9 mouse cellular contexts compared by ENCODE assay signal in genomic region chr6:136165443-136166077, GRCm38 (mm10). TPM values are rescaled to one million over a fixed set of nuclear protein-coding genes. Genes with fewer than 3 reads are reported as not detected.
DNase-seq lines count a peak whose midpoint lies in the region; ATAC-seq and TF ChIP-seq lines count a peak whose summit lies in the region.
"Had no signal": no experiment of that assay in that cellular context is flagged by ENCODE, and none has a peak within 500 bp of the region (broad histone marks: within the 10 kb centered on the region; RNA-seq: fewer than 3 reads in every experiment).

No protein-coding gene starts in this region.

- TF ChIP-seq CTCF in stomach, postnatal 0 days (IDR thresholded peaks at IDR 0.05; ENCODE audit: low read depth) = no peak

- no peak overlapping the region for H3K27ac ChIP-seq in kidney, embryonic 16.5 days (ENCODE audit: low read length)
- H3K27ac ChIP-seq in lung, embryonic 15.5 days = no peak overlapping the region
- H3K27ac ChIP-seq in stomach, postnatal 0 days (replicated peaks) = no peak overlapping the region

- no peaks in the 10 kb centered on the region for H3K9me3 ChIP-seq in kidney, embryonic 16.5 days (ENCODE audit: low read length)
- no peaks in the 10 kb centered on the region for H3K9me3 ChIP-seq in lung, embryonic 15.5 days
- H3K9me3 ChIP-seq in stomach, postnatal 0 days (ENCODE audit: control insufficient read depth, low read length) = no peaks in the 10 kb centered on the region

- DNase-seq in kidney, postnatal 10 days = peak; percentile 69
- peak; percentile 10 to 48 for DNase-seq in cerebellum, postnatal 25 days
- peak; percentile 66 for DNase-seq in gastrocnemius, postnatal 10 days
- no peak for DNase-seq in stomach, postnatal 0 days (ENCODE audit: low spot score)
- DNase-seq in adrenal gland, adult 8-10 months = no peak
- no peak for DNase-seq in kidney, adult 9 months

- TF ChIP-seq EP300 in stomach, postnatal 0 days (optimal IDR thresholded peaks at IDR 0.05) = no peak

- no peak overlapping the region for H3K9ac ChIP-seq in kidney, embryonic 16.5 days (replicated peaks; ENCODE audit: low read length)
- no peak overlapping the region for H3K9ac ChIP-seq in lung, embryonic 15.5 days
- H3K9ac ChIP-seq in stomach, postnatal 0 days (ENCODE audit: low read length) = no peak overlapping the region

- no peak overlapping the region for H3K4me3 ChIP-seq in kidney, embryonic 16.5 days (ENCODE audit: low read length)
- no peak overlapping the region for H3K4me3 ChIP-seq in lung, embryonic 15.5 days
- no peak overlapping the region for H3K4me3 ChIP-seq in stomach, postnatal 0 days (ENCODE audit: low read depth, low read length)

- ATAC-seq in kidney, embryonic 16.5 days (ENCODE audit: low FRiP score, low TSS enrichment) = no peak
- peak; percentile 80; the same call in 1 of the 2 replicates for ATAC-seq in lung, embryonic 15.5 days (ENCODE audit: borderline replicate concordance, extremely low read depth, low FRiP score, low TSS enrichment)
- ATAC-seq in stomach, postnatal 0 days (ENCODE audit: low FRiP score, low TSS enrichment) = no peak

- 81% methylated on average over 9 of the region's 9 CpGs for WGBS in kidney, embryonic 16.5 days
- WGBS in lung, embryonic 15.5 days = 41% methylated on average over 9 of the region's 9 CpGs
- 64% methylated on average over 9 of the region's 9 CpGs for WGBS in stomach, postnatal 0 days

- no peaks in the 10 kb centered on the region for H3K36me3 ChIP-seq in kidney, embryonic 16.5 days (ENCODE audit: insufficient read depth, low read length)
- H3K36me3 ChIP-seq in lung, embryonic 15.5 days = no peaks in the 10 kb centered on the region
- H3K36me3 ChIP-seq in stomach, postnatal 0 days (ENCODE audit: control insufficient read depth, insufficient read depth, low read length) = no peaks in the 10 kb centered on the region
- H3K36me3 ChIP-seq: G1E had no signal

- no peak overlapping the region for H3K4me2 ChIP-seq in kidney, embryonic 16.5 days (replicated peaks; ENCODE audit: low read depth, low read length)
- no peak overlapping the region for H3K4me2 ChIP-seq in lung, embryonic 15.5 days
- no peak overlapping the region for H3K4me2 ChIP-seq in stomach, postnatal 0 days (replicated peaks; ENCODE audit: low read depth)

- H3K4me1 ChIP-seq in kidney, embryonic 16.5 days (ENCODE audit: insufficient read depth, low read length) = no peaks in the 10 kb centered on the region
- no peaks in the 10 kb centered on the region for H3K4me1 ChIP-seq in lung, embryonic 15.5 days
- H3K4me1 ChIP-seq in stomach, postnatal 0 days (replicated peaks; ENCODE audit: control insufficient read depth, insufficient read depth) = no peaks in the 10 kb centered on the region

- peaks cover 15% of the 10 kb centered on the region for H3K27me3 ChIP-seq in kidney, embryonic 16.5 days (ENCODE audit: insufficient read depth, low read length)
- H3K27me3 ChIP-seq in lung, embryonic 15.5 days = peaks cover 12% of the 10 kb centered on the region
- no peaks in the 10 kb centered on the region for H3K27me3 ChIP-seq in stomach, postnatal 0 days (ENCODE audit: control insufficient read depth, insufficient read depth, low read length)

RNA-seq across cellular contexts. Expression of gene Grin2b, which starts 7.8 kb away (rescaled TPM):
- polyA plus RNA-seq in kidney, embryonic 16.5 days (2015; fragmentation: Nextera tagmentation; extraction: Ambion mirVana) = 0.34 and 0.37 TPM in 2 replicates
- total RNA-seq in gastrocnemius, postnatal 10 days (2021) = 1 to 10 TPM in 1 of 2 experiments, under 1 TPM in 1; 0.52 to 1.5 TPM
- polyA plus RNA-seq in lung, embryonic 15.5 days (2015; fragmentation: Nextera tagmentation; extraction: Ambion mirVana) = 2.8 and 3.4 TPM in 2 replicates
- 0.63 TPM in 1 of 2 replicates, not detected in the other for polyA plus RNA-seq in stomach, postnatal 0 days (2015; fragmentation: Nextera tagmentation; extraction: Ambion mirVana)
- total RNA-seq in adrenal gland, adult 8-10 months (2022) = under 1 TPM; 0.24 to 0.86 (median 0.70) TPM
- polyA plus RNA-seq: G1E had no signal

Comparison
In these comparisons a context has a peak if more than half of its experiments do, and no peak if none do; other contexts are left out.
1. DNase-seq: peak in kidney, postnatal 10 days (single experiment), cerebellum, postnatal 25 days (2 of 2) and gastrocnemius, postnatal 10 days (single experiment); none in stomach, postnatal 0 days (single experiment), adrenal gland, adult 8-10 months (single experiment) and kidney, adult 9 months (single experiment).